Mouse (Mus musculus): Measurements from ENCODE around the gene Cyp2s1.

GRCm38 (mm10) chr7:25763678-25764077 lies 53.0 kb downstream of the Cyp2s1 start:
- TF ChIP-seq CTCF (IDR thresholded peaks at IDR 0.05; ENCODE audit: low read depth) (no peak), EP300 (IDR thresholded peaks at IDR 0.05; ENCODE audit: low read depth) (no peak)
